Mouse (Mus musculus): ENCODE measurements around the gene Tuba1b. TPM values are rescaled to one million over a fixed set of nuclear protein-coding genes. Genes with fewer than 3 reads are reported as not detected.

Gene Tuba1b
- polyA plus RNA-seq, 1 experiment: 148 TPM

DNA sequence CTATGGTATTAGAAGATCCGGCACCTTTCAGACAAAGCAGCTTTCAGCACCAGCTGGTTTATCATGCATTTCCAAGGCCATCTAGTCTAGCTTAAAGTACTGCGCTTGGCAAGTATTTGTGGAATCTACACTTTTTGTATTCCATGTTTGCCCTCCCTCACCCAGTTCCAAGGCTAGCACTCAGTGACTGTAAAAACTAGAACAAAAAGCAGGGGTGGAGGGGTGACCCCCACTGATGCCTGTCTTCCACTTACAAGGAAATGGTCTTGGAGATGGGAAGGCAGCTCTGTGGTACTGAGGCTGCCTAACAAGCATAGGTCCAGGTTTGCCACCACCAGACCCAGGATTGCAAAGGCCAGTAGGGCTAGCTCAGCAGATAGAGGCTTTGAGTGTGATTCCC, 31.8 kb downstream of the Tuba1b start:
- no peak overlapping the region for H3K4me3 ChIP-seq (ENCODE audit: control insufficient read depth, low read depth, low read length)
- no peaks in the 10 kb centered on the region; the same call in none of the 2 replicates for H3K4me1 ChIP-seq (ENCODE audit: control insufficient read depth, insufficient read depth, low read length)
- H3K27me3 ChIP-seq (ENCODE audit: control insufficient read depth, insufficient read depth, low read length): no peaks in the 10 kb centered on the region
- TF ChIP-seq POLR2A (IDR thresholded peaks at IDR 0.05; ENCODE audit: control insufficient read depth, low read depth, low read length) (no peak), CTCF (IDR thresholded peaks at IDR 0.05; ENCODE audit: control insufficient read depth, insufficient read depth, insufficient replicate concordance, low read depth, low read length) (no peak)
- no peak overlapping the region for H3K27ac ChIP-seq (ENCODE audit: control insufficient read depth, insufficient read depth, low read depth, low read length)
- H3K36me3 ChIP-seq (ENCODE audit: control insufficient read depth, insufficient read depth, low read length): no peaks in the 10 kb centered on the region; the same call in 1 of the 2 replicates

DNA sequence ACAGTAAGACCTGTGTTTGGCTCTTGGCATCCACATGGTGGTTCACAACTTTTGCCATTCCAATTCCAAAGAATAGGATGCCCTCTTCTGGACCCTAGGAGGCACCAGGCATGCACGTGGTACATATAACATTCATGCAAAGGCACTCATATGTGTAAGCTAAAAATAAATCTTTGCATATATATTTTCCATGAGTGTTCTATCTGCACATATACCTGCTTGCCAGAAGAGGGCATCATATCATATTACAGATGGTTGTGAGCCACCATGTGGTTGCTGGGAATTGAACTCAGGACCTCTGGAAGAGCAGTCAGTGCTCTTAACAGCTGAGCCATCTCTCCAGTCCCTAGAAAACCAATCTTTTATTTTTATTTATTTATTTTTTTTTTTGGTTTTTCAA, 32.8 kb downstream of the Tuba1b start:
- H3K36me3 ChIP-seq (ENCODE audit: control insufficient read depth, insufficient read depth, low read length): no peaks in the 10 kb centered on the region
- no peak overlapping the region for H3K4me3 ChIP-seq (ENCODE audit: control insufficient read depth, low read depth, low read length)
- H3K27ac ChIP-seq (ENCODE audit: control insufficient read depth, insufficient read depth, low read depth, low read length): no peak overlapping the region
- H3K4me1 ChIP-seq (ENCODE audit: control insufficient read depth, insufficient read depth, low read length): no peaks in the 10 kb centered on the region; the same call in none of the 2 replicates
- H3K27me3 ChIP-seq (ENCODE audit: control insufficient read depth, insufficient read depth, low read length): no peaks in the 10 kb centered on the region; the same call in none of the 2 replicates
- no peak for TF ChIP-seq POLR2A (IDR thresholded peaks at IDR 0.05; ENCODE audit: control insufficient read depth, low read depth, low read length)
- no peak for TF ChIP-seq CTCF (IDR thresholded peaks at IDR 0.05; ENCODE audit: control insufficient read depth, insufficient read depth, insufficient replicate concordance, low read depth, low read length)

DNA sequence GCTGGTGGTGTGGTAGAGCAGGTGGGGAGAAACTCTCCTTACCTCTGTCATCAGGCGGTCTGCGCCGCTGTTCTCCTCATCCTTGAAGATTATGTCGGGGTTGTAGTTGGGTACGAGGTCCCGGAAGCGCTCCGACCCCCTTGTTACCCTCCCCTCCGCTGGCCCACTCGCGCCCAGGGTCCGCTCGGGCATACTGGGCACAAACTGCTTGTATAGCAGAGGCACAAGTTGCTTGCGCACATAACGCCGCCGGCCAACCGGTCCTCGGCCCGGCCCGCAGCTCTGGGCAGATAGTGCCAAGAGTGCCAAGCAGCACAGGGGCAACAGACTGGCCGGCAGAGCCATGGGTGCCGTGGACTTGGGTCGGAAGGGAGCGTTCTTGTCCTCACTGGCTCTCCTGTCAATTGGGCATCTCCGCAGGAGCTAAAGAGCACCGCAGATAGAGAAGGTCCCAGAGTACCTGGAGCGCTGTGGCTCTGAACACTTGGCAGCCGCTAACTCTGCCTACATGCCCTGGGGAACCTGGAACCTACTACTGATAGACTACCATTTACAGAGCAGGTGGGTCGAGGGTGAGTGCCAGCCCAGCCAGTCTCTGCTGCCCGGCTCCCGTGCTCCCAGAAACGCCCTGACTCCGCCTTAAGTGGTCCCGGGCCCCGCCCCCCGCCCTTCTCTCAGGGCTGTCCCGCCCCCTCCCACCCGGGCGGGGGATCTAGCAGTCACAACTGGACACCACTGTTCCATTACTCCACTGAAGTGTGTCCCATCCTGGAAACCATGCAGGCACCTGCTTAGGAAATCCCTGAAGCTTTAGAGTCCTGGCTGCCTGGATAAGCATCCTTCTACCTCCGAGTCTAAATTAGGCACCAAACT, 36.2 kb downstream of the Tuba1b start, which contains the start of gene Dhh:
Dhh (minus strand) TSS at position 613 of the 873 bp plus-strand sequence.
- TF ChIP-seq POLR2A (IDR thresholded peaks at IDR 0.05; ENCODE audit: control insufficient read depth, low read depth, low read length): peak; percentile 10; the same call in 1 of the 2 replicates
- no peak for TF ChIP-seq CTCF (IDR thresholded peaks at IDR 0.05; ENCODE audit: control insufficient read depth, insufficient read depth, insufficient replicate concordance, low read depth, low read length)
- peak within 1 kb of the TSS; percentile 28 for H3K4me3 ChIP-seq (ENCODE audit: control insufficient read depth, low read depth, low read length)
- no peaks in the 10 kb centered on the region for H3K36me3 ChIP-seq (ENCODE audit: control insufficient read depth, insufficient read depth, low read length)
- H3K4me1 ChIP-seq (ENCODE audit: control insufficient read depth, insufficient read depth, low read length): peaks cover 25% of the 10 kb centered on the region
- no peaks in the 10 kb centered on the region; the same call in none of the 2 replicates for H3K27me3 ChIP-seq (ENCODE audit: control insufficient read depth, insufficient read depth, low read length)
- peak within 1 kb of the TSS; percentile 45; the same call in 1 of the 2 replicates for H3K27ac ChIP-seq (ENCODE audit: control insufficient read depth, insufficient read depth, low read depth, low read length)

DNA sequence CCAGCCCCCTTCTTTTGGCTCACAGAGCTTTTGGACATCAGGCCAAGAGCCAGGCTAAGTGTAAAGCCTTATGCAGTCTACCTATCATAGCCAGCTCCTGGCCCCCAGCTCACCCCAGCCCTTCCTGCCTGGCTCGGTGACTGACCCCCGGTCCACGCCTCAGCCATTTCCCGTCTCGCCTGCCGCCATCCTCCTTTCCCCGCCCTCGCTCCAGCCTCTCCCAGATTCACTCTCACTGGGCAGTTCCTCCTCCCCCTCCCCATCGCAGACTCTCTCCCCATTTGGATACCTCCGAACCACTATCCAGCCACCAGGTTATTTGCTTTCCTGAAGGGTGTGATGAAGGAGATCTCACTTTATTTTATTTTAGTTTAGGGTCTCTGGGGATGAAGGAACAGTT, 36.9 kb downstream of the Tuba1b start:
- Histone ChIP-seq H3K27me3 (ENCODE audit: control insufficient read depth, insufficient read depth, low read length) (no peaks in the 10 kb centered on the region; the same call in none of the 2 replicates), H3K4me1 (ENCODE audit: control insufficient read depth, insufficient read depth, low read length) (peaks cover 27% of the 10 kb centered on the region), H3K27ac (ENCODE audit: control insufficient read depth, insufficient read depth, low read depth, low read length) (no peak overlapping the region), H3K36me3 (ENCODE audit: control insufficient read depth, insufficient read depth, low read length) (no peaks in the 10 kb centered on the region), H3K4me3 (ENCODE audit: control insufficient read depth, low read depth, low read length) (peak overlapping the region; percentile 12)
- no peak for TF ChIP-seq CTCF (IDR thresholded peaks at IDR 0.05; ENCODE audit: control insufficient read depth, insufficient read depth, insufficient replicate concordance, low read depth, low read length)
- no peak for TF ChIP-seq POLR2A (IDR thresholded peaks at IDR 0.05; ENCODE audit: control insufficient read depth, low read depth, low read length)

DNA sequence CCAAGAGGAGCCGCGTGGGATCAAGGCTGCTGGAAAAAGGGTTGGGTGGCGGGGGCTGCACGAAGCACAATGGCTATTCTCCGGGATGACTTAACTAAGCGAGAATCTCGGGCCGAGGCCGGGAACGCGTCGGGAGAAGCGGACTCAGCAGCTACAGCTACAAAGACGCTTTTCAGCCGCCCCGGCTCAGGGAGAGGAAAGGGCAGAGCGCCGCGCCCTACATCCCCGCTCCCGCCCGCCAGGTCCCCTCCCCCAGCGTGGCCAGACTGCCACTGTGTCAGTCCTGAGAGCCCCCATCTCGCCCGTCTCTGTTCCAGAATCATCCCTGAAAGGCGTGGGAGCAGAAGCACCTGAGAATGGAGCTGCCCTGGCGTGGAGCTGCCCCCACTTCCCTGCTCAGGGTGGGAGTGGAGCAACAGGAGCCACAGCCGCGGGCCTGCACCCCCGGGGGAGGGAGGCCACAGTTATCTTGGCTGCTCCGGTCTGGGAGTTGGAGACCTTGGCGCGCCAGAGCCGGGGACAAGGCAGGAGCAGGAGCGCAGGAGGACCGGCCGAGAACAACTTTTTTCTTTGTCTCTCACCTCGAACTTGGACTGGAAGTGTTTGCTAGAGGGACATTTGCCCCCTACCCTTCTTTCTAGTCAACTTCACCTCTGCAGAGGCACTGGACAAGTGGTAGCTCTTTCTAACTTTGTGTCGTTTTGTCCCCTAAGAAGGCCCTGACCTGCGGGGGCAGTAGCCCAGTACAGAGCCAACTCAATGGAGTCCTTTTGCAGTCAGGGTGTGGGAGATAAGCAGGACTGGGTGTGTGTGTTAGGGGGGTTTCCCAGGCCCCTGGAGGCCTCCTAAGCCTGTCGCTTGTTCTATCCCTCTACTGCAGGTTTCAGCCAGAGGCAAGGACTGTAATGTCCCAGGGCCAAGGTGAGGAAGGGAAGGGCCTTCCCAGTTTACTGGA, 38.5 kb downstream of the Tuba1b start:
- Histone ChIP-seq H3K4me1 (ENCODE audit: control insufficient read depth, insufficient read depth, low read length) (peaks cover 34% of the 10 kb centered on the region), H3K36me3 (ENCODE audit: control insufficient read depth, insufficient read depth, low read length) (no peaks in the 10 kb centered on the region), H3K4me3 (ENCODE audit: control insufficient read depth, low read depth, low read length) (peak overlapping the region; percentile 17; the same call in 1 of the 2 replicates), H3K27ac (ENCODE audit: control insufficient read depth, insufficient read depth, low read depth, low read length) (peak overlapping the region; percentile 47; the same call in 1 of the 2 replicates), H3K27me3 (ENCODE audit: control insufficient read depth, insufficient read depth, low read length) (no peaks in the 10 kb centered on the region; the same call in none of the 2 replicates)
- no peak for TF ChIP-seq POLR2A (IDR thresholded peaks at IDR 0.05; ENCODE audit: control insufficient read depth, low read depth, low read length)

DNA sequence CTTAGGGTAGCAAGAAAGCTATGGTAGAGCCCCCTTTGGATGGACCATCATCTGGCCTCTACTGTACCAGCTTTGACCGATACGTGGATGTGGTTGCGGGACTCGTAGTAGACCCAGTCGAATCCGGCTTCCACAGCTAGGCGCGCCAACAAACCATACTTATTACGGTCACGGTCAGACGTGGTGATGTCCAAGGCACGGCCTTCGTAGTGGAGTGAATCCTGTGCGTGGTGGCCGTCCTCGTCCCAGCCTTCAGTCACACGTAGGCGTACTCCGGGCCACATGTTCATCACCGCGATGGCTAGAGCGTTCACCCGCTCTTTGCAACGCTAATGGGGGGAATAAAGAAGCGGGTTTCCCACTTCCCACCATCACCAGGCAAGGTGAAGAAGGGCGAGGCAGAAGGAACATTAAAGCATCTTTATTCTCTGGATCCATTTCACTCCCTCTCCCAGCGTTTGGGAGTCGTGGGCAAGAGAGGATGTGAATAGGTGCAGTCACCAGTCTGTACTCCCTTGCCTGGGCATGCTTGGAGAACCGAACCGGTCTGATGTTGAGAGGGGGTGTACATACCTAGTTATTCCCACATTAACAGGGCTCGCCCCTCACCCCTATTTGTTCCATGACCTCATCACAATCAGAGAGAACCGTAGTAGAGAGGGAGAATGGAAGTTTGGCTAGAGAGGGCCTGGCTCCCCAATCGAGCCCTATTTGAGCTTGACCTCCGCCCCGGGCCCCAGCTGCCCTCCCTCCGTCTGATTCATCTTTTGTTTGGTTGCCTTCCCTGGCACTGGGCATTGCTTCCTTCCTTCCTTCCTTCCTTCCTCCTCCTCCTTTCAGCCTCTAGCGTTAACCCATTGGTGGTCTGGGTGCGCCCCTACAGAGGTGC, 39.4 kb downstream of the Tuba1b start:
- Histone ChIP-seq H3K27me3 (ENCODE audit: control insufficient read depth, insufficient read depth, low read length) (no peaks in the 10 kb centered on the region; the same call in none of the 2 replicates), H3K4me1 (ENCODE audit: control insufficient read depth, insufficient read depth, low read length) (peaks cover 34% of the 10 kb centered on the region)

More for the DNA sequence above, 39.4 kb downstream of the Tuba1b start:
- H3K36me3 ChIP-seq (ENCODE audit: control insufficient read depth, insufficient read depth, low read length): no peaks in the 10 kb centered on the region
- peak overlapping the region; percentile 47 for H3K27ac ChIP-seq (ENCODE audit: control insufficient read depth, insufficient read depth, low read depth, low read length)
- peak overlapping the region; percentile 25 for H3K4me3 ChIP-seq (ENCODE audit: control insufficient read depth, low read depth, low read length)
- TF ChIP-seq POLR2A (IDR thresholded peaks at IDR 0.05; ENCODE audit: control insufficient read depth, low read depth, low read length): no peak
- TF ChIP-seq CTCF (IDR thresholded peaks at IDR 0.05; ENCODE audit: control insufficient read depth, insufficient read depth, insufficient replicate concordance, low read depth, low read length): peak; percentile 7; the same call in 1 of the 2 replicates

Data from testis, adult 2 months (tissue).